Mouse (Mus musculus) adrenal gland, adult 2 months (tissue): Measurements from ENCODE around the gene Tbc1d30. TPM values are rescaled to one million over a fixed set of nuclear protein-coding genes. Genes with fewer than 3 reads are reported as not detected.

Experiments used
- DNase-seq: peaks from one replicate; pipeline ENCODE4 v3.0.0; 2021
- long read RNA-seq: library from polyadenylated mRNA; stranded (forward); transcript quantifications from one replicate; pipeline ENCODE4 v2.0.0, GENCODE M21; 2021
- polyA plus RNA-seq: library from polyadenylated mRNA; depleted of rRNA; stranded (reverse); fragments of >200 nt; gene quantifications from 2 replicates; pipeline ENCODE4 v1.2.3, GENCODE M21; 2012; rRNA removed
- total RNA-seq, 2 experiments: library from RNA; stranded (reverse); gene quantifications; 2 replicates each; pipeline ENCODE4 v1.2.3; 2021

Tbc1d30 gene
- total RNA-seq, result 1 to 10 TPM; 2.9 to 8.7 TPM
- 0.57 and 1.5 TPM in 2 replicates for polyA plus RNA-seq
- long read RNA-seq, result 0 reads

DNA sequence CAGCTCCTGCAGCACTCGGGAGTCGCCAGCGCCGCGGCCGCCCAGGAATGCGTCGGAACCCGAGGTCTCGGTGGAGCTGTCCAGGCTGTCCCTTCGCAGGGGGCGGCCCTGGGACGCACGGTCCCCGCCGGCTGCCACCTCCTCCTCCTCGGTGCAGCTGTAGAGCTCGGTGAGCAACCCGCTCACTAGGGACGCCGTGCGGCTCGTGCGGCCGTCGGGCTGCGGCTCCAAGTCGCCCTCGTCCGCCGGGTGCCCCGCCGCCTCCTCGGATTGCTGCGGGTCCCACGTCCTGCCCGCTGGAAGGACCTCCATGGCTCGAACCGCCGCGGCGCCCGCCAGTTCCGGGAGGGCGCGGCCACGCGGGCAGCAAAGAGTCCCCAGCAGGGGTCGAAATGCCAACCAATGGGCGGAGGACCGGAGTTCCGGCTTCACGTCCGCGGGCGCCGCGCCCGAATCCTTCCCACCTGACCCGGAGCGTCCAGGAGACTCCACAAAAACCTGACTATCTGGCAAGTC is at the start of gene Tbc1d30:
Gene Tbc1d30 (minus strand): TSS at position 213 of the 516 bp plus-strand sequence.
- DNase-seq, result peak; percentile 86

DNA sequence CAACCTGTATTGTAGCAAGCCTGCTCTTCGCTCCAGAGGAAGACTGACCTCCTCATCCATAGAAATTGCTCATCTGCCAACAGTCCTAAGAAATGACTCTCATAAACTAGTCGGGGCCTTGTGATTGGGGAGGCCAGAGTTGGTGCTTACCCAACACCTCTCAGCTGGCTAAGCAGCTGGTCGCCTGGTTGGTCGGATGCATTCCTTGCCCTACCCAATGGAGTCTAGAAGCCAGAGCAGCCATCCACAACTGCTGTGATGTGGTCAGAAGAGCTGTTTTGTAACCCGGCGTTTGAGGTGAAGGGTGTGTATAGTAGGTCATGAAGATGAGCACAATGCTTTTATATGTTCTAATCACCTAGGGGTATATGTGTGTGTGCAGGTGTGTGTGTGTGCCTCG is 47.5 kb upstream of the Tbc1d30 start:
- no peak for DNase-seq

DNA sequence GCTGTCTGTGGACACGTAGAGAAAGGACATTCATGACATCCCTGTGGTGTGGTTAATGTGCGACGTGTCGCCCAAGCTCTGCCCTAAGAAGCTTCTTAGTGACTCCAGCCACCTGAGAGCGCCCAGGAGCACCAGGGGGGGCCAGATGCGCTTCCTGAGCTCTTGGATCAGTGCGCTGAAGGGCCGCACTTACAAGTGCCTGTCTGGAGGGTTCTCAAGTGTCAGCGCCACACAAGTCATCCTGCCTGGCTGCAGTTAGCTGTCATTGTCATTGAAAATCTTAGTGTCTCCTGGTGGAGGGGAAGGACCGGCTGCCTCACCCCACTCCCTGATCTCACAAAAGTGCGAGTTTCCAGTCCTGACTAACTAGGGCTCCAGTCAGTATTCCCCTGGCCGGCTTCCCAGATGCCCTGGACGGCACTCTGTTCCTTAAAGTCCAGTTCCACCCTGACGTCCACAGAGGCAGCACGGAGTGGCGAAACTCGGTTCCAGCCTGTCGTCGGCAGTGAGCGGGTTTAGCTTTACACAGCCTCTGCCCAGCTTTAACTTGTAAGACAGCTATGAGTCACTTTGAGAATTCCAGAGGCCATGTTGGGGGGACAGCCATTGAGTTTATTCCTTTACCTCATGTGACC is 44.6 kb upstream of the Tbc1d30 start:
- DNase-seq, result no peak

DNA sequence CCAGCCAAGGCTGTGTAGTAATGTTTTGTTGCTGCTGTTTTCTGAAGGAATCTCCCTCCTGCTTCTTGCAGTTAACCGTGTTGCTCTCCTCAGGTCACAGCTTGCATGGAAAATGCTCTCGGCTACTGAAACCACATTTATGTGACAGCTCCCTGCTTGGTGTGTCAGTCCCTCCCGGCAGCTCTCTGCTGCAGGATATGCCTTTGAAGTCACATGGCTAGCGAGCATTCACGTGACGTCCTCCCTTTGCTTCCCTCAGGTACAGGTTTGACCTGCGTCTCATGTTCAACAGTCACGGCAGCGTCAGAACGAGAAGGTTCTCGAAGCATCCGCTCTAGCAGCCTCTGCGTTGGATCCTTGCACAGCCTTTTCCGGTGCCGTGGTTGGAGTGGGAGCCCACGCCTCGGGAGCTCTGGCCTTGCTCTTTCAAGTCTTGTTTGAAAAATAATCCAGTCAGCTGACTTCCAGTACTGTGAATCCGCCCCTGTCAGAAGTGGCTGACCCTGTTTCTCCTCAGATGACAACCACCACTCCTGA is 43.8 kb upstream of the Tbc1d30 start:
- peak; percentile 58 for DNase-seq

DNA sequence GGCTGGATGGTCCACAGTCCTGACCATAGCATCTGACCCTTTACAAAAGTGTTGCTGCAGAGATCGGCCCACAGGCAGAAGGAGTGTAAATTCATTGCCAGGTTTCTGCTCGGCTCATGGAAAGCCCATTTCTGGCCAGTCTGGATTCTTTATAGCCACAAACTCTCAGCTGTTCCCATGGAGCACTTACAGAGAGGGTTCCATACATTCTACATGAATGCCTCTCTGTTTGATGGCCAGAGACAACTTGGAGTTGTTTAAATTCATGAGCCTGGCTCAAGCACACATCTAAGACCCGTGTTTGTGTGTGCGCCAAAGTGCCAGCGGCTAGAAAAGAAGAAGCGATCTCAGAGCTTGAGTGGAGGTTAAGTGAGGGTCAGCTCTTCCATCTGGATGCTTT is 43.2 kb upstream of the Tbc1d30 start:
- DNase-seq, result no peak

DNA sequence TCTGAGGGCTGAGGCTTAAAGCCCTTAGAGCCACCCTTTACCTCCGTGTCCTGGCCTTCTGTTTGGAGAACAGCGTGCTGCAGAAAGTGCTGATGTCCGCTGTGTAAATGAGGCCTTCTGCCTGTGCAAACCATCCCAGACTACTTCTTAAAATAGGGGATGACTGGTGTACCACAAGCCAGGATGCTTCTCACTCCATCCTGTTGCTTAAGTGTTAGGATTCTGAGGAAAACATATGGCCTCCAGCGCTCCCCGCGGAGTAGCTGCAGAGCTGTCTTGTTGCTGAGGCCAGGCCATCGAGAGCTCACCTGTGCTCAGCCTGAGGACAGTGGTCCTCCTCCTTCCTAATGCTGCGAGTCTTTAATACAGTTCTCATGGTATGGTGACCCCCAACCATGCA is 40.8 kb upstream of the Tbc1d30 start:
- DNase-seq, result no peak

DNA sequence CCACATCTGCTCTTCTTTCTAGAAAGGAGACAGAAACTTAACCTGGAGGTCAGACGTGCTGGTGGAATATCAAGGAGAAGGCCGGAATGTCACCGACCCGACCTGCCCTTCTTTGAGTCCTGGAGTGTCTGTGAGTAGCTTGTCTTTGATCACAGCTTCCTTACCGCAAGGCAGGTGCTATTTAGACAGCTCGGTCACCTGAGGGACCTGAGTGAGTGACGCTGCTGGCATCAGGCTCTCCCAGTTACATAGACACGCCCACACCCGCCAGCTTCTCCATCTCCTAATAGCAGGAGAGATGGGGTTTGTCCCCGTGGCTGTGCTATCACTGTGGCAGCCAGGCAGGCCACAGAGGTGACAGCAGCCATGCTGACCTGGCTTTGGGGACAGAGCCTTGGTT is 39.5 kb upstream of the Tbc1d30 start:
- no peak for DNase-seq

DNA sequence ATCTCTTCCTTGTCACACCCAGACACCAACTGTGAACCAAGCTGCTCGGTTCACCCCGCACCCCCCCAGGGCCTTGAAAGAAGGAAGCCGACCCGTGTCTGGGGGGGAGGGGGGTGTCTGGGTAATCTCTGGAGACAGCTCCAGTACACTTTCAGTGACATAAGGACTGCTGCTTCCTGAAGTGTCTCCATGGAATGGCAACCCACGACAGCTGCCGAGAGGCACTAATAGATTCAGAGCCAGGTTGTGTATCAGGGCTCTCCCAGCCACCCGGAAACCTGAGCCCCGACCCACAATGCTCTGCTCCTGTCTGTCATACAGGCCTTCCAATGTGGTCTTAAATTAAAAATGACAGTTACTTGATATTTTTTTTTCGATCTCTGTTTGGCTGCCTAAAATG is 35.3 kb upstream of the Tbc1d30 start:
- DNase-seq, result no peak

DNA sequence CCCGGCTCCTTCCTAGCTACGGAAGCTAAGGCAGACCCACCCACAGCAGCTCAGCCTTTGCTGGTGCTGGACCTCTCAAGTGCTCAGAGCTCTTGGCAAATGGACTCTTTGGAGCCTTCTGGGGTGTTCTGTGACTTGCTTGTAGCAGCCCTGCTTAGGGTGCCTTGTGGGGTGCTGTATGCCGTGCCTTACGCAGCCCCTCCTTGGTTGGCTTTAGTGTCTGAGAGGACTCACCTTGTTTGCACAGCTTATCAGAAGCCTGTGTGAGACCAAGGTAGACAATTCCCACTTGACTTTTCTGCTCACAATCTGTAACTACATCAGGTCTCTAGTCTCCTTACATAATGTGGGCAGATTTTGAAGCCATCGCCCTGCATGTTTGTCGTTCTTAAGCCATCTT is 34.6 kb upstream of the Tbc1d30 start:
- no peak for DNase-seq

DNA sequence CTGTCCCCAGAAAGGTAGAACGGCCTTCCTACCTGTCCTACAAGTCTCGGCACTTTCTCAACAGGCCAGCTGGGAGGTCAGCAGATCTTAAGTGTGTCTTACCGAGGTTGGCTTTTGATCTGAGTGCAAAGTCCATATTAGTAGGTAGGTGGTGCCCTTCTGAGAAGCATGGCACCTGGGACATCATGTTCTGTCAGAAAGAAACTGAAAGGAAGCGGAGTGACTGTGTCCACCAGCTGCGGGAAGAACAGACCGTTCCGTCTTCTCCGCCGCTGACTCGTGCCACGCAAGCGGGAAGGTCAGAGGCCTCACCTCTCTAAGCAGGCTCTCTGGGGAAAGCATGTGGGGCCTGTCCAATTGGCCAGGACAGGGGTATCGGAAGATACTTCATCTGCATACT is 33.6 kb upstream of the Tbc1d30 start:
- no peak for DNase-seq

DNA sequence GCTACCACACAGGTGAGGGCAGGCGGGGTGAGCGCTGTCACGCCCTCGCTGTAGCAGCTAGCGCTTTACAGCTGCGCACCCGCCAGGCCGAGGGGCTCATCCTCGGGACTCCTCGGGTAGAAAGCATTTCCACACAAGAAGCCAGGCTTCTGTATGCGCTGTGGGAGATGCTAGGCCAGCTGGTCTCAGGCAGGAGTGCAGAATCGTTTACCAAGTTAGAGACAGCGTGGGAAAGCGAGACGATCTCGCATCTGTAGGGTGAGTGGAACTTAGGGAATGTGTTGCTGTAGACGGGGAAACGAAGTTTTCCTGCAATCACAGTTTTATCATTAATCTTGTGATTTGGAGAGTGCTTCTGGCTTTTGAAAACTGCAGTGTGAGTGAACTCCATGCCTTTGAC is 30.2 kb upstream of the Tbc1d30 start:
- DNase-seq, result no peak

DNA sequence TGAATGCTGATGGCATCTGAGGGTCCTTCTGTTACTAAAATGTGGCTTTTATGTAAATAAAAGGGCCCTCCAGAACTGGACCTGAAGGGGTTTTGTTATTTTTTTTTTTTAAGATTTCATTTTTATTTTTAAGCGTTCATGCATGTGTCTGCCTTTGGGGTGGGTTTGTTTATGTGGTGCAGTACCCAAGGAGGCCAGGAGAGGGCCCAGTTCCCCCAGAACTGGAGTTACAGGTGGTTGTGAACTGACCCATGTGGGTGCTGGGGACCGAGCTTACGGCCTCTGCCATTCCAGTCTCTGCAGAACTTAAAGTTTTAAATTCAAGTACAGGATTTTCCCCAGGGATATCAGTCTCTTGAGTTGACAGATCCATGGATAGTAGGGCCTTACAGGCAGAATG is 28.3 kb upstream of the Tbc1d30 start:
- DNase-seq, result no peak

DNA sequence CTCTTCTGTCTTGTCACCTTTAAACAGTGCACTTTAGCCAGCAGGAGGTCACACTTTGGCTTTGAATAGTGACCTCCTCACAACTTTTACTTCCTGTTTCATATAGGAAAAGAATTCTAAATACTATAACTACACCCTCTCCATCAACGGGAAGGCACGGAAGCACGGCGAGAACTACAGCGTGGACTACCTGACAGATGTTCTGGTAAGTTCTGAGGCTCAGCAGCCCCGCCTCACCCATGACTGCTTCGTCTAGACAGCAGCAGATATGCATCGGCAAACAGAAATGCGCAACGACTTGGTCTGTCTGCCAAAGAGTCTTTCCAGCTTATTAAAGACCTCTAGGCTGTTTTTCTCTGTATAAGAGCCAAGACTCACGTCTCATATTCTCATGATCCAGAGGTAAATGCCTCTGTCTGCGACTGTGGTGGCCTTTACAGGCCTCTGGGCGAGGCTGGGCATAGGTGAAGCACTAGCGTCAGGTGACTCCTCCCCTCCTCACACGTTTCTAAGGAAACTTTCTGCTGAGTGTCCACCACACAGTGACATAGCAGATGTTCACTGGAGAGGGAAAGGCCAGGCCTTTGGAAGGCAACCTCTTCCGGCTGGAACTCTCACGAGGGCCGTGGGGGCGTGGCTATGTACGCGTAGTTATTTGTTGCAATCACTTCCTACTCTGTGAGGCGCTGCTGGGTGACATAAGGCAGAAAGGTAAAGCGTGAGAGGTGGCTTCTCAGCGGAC is 25.6 kb upstream of the Tbc1d30 start:
- DNase-seq, result no peak

DNA sequence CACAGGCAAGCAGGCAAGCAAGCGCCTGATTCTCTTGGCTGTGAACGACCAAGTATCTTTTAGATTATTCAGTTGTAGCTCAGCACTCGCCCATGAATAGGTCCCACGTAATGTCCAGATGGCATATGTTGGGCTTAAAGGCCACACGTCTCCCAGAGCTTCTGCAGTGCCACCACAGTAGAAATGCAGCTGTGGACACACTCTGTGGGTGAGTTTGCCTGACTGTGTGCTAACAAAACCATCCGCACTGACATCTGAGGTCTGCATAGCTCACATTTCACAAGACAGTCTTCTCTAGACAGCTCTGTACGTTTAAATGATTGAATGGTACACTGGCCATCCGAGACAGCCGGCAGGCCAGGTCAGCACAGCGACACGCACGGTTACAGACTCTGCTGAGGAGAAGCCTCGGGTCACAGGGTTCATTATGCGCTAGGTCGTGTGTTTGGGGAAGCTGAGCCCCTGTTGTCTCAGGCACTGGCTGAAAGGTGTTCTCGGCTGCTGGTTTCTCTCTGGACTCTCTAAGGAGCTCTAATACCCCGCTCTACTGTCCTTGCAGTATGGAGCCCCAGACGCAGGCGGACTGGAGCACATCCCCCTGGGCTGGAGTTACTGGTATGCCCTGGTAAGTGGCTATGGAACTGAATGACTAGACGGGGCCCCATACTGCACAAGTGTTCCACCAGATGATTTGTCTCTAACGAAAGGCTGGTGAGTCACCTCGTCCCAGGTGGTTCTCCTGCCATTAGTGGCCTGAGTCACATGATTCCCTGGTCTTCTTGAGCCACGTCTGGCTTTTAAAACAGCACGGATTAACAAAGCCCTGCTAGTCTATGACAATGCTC is 24.8 kb upstream of the Tbc1d30 start:
- DNase-seq, result no peak

DNA sequence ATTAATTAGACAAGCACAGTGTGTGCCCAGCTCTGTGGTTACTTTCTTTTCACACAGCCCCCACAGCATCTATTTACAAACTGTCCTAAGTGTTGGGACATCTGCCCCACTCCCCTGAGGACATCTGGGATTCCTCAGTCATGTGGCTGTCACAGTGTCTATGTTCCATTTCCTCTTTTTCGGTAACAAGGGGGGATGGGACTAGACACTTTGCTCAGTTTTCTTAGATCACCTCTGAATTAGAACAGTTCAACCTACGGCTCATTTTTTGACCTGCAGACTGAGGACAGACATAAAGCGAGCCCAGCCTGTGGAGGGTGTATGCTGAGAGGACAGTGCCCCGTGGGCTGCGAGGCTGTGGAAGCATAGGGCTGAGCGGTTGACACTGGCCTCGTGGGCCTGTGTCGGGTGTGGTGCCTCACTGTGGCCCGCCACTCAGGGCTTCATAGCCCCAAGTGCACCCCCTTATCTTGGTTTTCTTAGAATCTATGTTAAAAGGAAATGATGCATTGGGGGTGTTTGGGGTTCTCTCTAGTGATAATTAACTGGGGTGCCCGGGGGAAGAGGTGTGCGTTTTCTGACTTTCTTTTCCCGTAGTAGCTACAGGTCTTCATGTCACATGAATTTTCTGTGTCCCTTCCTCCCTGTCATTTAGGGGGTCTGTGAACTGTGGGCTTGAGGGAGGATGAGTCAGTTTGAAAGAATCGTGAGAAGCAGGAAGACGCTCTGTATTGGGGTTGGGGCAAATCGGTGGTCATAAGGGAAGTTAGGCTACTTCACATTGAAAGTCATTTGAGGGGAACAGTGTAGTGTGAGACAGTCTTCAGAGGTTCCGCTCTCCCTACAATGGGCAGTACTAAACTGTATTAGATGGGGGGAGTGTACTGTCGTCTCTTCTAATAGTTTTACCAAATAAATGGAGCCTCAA is 23.9 kb upstream of the Tbc1d30 start:
- DNase-seq, result no peak

DNA sequence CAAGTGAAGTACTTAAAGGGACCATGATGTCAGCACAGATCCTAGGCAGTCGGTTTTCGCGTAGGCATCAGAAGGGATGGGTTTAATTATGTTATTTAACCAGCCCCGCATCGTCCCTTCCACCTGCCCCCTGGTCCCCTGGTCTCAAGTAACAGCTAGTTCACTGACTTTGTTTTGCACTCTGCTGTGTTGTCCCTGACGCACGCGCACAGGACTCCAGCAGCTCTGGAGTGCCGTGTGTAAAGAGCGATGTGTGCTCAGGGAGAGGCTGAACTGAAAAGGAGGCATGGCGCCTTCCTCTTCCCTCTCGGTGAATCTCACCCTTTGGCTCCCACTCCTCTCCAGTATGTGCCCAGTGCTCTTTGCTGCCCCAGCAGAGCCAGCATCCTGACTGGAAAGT is 22.9 kb upstream of the Tbc1d30 start:
- no peak for DNase-seq

DNA sequence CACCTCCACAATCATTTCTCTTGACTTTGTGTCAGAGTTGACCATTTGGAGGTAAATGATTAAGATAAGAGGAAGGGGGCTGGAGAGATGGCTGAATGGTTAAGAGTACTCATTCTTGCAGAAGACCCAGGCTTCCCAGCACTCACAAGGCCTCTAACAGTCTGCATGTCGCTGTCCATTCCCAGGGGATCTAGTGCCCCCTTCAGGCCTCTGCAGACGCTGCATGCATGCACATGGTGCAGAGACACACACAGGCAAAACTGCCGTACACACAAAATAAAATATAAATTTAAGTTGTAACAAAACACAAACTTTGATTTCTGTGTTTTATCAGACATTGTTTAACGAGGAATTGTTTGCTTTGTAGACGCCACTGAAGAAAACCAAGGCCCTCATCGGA is 19.7 kb upstream of the Tbc1d30 start:
- peak; percentile 29 for DNase-seq

DNA sequence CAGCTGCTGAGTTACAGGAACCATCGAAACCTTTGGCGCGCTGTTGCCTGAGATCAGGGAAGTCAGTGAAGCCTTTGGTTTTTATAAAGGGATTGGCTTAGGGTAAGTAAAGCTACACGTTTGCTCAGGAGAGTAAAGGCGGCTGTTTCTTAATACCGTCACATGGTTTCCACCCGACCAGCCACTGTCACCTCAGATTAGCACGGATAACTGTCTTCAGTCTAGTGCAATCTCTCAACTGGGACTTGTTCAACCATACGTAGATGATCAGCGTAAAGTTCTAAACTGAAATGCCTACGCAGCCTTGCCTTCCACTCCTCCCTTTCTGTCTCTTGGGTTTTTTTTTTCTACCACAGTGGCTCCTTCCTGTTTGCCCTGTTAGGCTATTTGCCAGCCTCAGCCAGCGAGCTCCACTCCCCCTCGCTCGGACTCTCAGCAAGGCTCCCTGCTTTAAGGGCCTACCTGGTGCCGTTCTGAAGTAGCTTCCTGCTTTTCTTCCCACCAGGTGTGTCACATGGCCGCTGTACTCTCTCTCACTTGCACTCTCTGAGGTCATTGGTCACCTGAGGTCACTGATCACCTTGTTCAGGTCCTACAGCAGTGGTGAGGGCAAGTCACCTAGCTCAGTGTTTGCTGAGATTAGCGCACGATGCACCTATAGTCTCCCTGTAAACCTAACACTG is 17.8 kb upstream of the Tbc1d30 start:
- no peak for DNase-seq

DNA sequence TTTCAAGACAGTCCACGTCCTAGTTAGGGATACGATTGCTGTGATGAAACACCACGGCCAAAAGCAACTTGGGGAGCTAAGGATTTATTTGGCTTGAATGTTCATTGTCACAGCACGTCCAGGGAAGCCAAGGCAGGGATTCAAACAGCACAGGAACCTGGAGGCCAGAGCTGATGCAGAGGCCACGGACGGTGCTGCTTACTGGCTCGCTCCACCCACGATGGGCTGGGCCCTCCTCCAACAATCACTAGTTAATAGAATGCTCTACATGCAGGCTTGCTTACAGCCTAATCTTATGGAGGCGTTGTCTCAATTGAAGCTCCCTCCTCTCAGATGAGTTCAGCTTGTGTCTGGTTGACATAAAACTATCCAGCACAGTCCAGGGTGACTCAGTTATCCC is 16.7 kb upstream of the Tbc1d30 start:
- no peak for DNase-seq

DNA sequence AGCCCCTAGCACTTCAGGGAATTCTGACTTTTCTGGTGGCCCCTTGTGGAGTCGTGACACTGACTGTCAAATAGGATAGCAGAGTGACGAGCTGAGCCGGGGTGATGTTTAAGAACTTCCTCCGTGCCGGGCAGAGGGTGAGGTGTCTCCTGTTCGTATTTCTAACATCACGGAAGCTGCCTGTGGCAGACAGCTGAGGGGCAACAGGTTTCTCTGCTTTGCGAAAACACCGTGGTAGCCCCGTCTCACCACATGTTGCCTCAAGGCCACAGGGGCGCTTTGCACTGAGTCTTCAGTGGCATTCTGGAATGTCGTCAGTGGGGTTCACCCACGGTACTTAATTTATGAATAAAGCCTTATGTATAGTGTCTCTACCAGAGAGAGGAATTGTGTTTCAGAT is 16.2 kb upstream of the Tbc1d30 start:
- no peak for DNase-seq

DNA sequence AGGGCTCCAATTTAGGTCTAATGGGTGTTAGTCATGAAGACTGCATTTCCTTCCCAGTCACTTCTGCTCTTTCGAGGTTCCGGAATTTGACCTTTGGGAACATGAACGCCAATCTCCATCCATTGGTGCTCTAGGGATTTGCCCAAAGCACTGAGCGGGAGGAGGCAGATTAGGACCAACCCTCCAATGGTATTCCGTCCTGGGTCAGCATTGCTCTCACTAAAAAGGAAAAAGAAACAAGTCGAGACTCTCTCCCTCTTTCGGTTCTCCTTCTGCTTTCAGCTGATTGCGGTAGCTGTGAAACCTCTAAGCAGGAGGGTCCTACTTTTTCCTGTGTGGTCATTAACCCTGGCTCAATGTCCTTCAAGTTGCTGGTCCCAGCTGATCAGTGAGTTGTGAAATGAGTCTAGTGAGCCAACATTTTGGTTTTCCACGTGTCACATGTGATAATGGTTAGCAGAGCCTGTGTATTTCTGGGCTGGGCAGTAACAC is 14.7 kb upstream of the Tbc1d30 start:
- peak; percentile 73 for DNase-seq
